Mouse (Mus musculus): ENCODE measurements around the gene Trpt1.

The Trpt1 gene

GRCm38 (mm10) chr19:6996006-6996405 lies at the start of gene Trpt1, which contains the start of gene Nudt22:
TSS of gene Trpt1 (plus strand) at chr19:6996131.
TSS of gene Nudt22 (minus strand) at chr19:6996117.
- no peak for DNase-seq (ENCODE audit: low read depth, low spot score)

- DNase-seq (ENCODE audit: low read depth, low spot score): no peak
Observed at GRCm38 (mm10) chr19:6947742-6948141, 48.2 kb upstream of the Trpt1 start.

- DNase-seq (ENCODE audit: low read depth, low spot score): no peak
Observed at GRCm38 (mm10) chr19:6948186-6948585, 47.7 kb upstream of the Trpt1 start.

GRCm38 (mm10) chr19:6949532-6949931 lies 46.4 kb upstream of the Trpt1 start:
- no peak for DNase-seq (ENCODE audit: low read depth, low spot score)

GRCm38 (mm10) chr19:6949951-6950350 lies 46.0 kb upstream of the Trpt1 start:
- DNase-seq (ENCODE audit: low read depth, low spot score): no peak

- peak; percentile 76 for DNase-seq (ENCODE audit: low read depth, low spot score)
Observed at GRCm38 (mm10) chr19:6950613-6951153, 45.2 kb upstream of the Trpt1 start.

GRCm38 (mm10) chr19:6951381-6951968 lies 44.5 kb upstream of the Trpt1 start:
- DNase-seq (ENCODE audit: low read depth, low spot score): peak; percentile 95

GRCm38 (mm10) chr19:6951994-6952711 lies 43.8 kb upstream of the Trpt1 start:
- DNase-seq (ENCODE audit: low read depth, low spot score): no peak

- DNase-seq (ENCODE audit: low read depth, low spot score): no peak
Observed at GRCm38 (mm10) chr19:6952712-6953037, 43.3 kb upstream of the Trpt1 start.

- DNase-seq (ENCODE audit: low read depth, low spot score): no peak
Observed at GRCm38 (mm10) chr19:6954046-6954445, 41.9 kb upstream of the Trpt1 start.

GRCm38 (mm10) chr19:6955424-6955823 lies 40.5 kb upstream of the Trpt1 start:
- no peak for DNase-seq (ENCODE audit: low read depth, low spot score)

GRCm38 (mm10) chr19:6956461-6956860 lies 39.5 kb upstream of the Trpt1 start:
- no peak for DNase-seq (ENCODE audit: low read depth, low spot score)

- DNase-seq (ENCODE audit: low read depth, low spot score): no peak
Observed at GRCm38 (mm10) chr19:6968491-6969271, 27.2 kb upstream of the Trpt1 start.

GRCm38 (mm10) chr19:6969291-6969664 lies 26.7 kb upstream of the Trpt1 start:
- DNase-seq (ENCODE audit: low read depth, low spot score): no peak

GRCm38 (mm10) chr19:6969665-6970381 lies 26.1 kb upstream of the Trpt1 start:
- no peak for DNase-seq (ENCODE audit: low read depth, low spot score)

- no peak for DNase-seq (ENCODE audit: low read depth, low spot score)
Observed at GRCm38 (mm10) chr19:6970460-6971085, 25.4 kb upstream of the Trpt1 start.

- no peak for DNase-seq (ENCODE audit: low read depth, low spot score)
Observed at GRCm38 (mm10) chr19:6971644-6972043, 24.3 kb upstream of the Trpt1 start.

- no peak for DNase-seq (ENCODE audit: low read depth, low spot score)
Observed at GRCm38 (mm10) chr19:6972247-6972917, 23.5 kb upstream of the Trpt1 start.

GRCm38 (mm10) chr19:6973581-6974190 lies 22.2 kb upstream of the Trpt1 start:
- no peak for DNase-seq (ENCODE audit: low read depth, low spot score)
